Mouse (Mus musculus): ENCODE measurements around the gene Tspan11.

Gene Tspan11

DNA sequence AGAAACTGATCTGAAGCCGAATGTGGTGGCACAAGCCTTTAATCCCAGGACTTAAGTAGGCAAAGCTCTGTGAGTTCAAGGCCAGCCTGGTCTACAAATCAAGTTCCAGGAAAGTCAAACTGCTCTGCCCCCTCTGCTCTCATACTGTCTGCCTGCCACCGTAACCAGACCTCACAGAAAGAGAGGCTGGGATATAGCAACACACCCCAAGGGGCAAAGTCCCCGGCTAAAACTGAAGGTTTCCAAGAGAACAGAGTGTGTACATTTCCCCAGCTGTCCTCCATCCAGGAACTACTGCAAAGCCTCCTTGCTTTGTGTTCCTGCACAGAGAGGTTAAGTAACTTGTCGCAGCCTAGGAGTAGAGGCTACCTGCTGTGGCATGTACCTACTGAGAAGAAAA lies 24.3 kb downstream of the Tspan11 start:
- ChIA-PET POLR2A (no interaction called here), CTCF (interaction anchor here in 3 of 4 experiments (0.6 to 1.3 kb wide), 3 partner anchors 9 to 241 kb away, joined by 3 to 4 read pairs (median 3); no protein-coding TSS in a partner anchor)

DNA sequence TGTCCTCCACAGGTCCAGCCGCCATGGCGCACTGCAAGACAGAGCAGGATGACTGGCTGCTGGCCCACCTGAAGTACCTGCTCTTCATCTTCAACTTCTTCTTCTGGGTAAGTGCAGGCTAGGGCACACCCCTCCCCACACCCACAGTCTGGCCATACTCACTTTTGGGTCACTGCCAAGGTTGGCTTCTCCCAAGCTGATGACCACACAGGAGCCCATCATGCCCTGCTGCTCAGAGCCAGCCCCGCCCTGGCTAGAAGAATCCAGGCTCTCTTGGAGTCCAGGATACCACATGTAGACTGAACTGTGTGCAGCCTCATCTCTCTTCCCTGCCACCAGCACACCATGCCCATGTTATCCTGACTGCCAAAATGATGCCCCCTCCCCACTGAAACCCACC lies 25.5 kb downstream of the Tspan11 start:
- ChIA-PET CTCF (interaction anchor here in 1 of 4 experiments (1.2 kb wide), 1 partner anchor 8 kb away, joined by 3 read pairs; no protein-coding TSS in a partner anchor), POLR2A (no interaction called here)

- POLR2A ChIA-PET, result interaction anchor here in 1 of 4 experiments (0.7 kb wide), 1 partner anchor 157 kb away, joined by 3 read pairs; no protein-coding TSS in a partner anchor
- CTCF ChIA-PET, result interaction anchor here in 1 of 4 experiments (1.3 kb wide), 1 partner anchor 375 kb away, joined by 3 read pairs; no protein-coding TSS in a partner anchor
Observed at GRCm38 (mm10) chr6:127916993-127917392, 29.6 kb downstream of the Tspan11 start.

DNA sequence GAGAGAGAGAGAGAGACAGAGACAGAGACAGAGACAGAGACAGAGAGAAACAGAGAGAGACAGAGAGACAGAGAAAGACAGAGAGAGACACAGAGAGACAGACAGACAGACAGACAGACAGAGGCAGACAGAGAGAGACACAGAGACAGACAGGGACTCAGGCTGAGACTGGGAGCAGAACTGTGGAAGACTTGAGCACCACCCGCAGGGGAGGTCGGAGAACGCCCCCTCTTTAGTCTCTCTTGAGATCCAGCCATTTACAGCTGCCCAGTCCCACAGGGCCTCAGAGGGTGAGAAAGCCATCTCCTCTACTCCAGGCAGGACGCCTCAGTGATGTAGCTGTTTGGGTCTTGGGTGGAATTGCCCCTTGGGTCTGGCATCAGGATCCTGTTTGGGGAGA lies 30.3 kb downstream of the Tspan11 start:
- CTCF ChIA-PET, result interaction anchor here in 2 of 4 experiments (0.7 to 1.3 kb wide), 3 partner anchors 211 to 393 kb away, joined by 3 to 4 read pairs (median 4); no protein-coding TSS in a partner anchor
- POLR2A ChIA-PET, result no interaction called here

DNA sequence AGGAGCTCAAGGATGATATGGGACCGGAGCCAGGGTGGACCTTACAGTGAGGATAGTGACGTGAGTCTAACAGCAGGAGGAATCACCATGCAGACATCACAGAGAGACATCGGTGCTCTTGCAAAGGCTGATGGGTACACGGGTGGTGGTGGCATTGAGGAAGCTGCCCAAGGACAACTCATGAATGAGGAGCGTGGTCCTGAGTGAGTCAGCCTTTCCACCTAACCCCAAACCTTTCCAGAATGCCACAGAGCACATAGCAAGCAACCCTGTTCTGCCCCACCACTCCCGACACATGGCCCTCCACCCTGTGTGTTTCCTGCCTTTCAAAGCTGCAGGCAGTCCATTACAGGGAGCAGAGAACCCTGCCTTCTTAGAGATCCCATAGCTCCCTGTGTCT lies 32.1 kb downstream of the Tspan11 start:
- POLR2A ChIA-PET, result interaction anchor here in 1 of 4 experiments (0.6 kb wide), 1 partner anchor 216 kb away, joined by 4 read pairs; no protein-coding TSS in a partner anchor
- CTCF ChIA-PET, result interaction anchor here (0.6 to 1.4 kb wide), 9 partner anchors 17 to 788 kb away, joined by 3 to 5 read pairs (median 4); no protein-coding TSS in a partner anchor

- ChIA-PET CTCF (interaction anchor here (0.6 to 1.4 kb wide), 27 partner anchors 8 to 504 kb away, joined by 3 to 7 read pairs (median 3); partner anchors contain the start of gene Tspan11 (in 1 of the 4)), POLR2A (interaction anchor here in 1 of 4 experiments (0.6 kb wide), 1 partner anchor 78 kb away, joined by 3 read pairs; no protein-coding TSS in a partner anchor)
Observed at GRCm38 (mm10) chr6:127920652-127921051, 33.3 kb downstream of the Tspan11 start.

DNA sequence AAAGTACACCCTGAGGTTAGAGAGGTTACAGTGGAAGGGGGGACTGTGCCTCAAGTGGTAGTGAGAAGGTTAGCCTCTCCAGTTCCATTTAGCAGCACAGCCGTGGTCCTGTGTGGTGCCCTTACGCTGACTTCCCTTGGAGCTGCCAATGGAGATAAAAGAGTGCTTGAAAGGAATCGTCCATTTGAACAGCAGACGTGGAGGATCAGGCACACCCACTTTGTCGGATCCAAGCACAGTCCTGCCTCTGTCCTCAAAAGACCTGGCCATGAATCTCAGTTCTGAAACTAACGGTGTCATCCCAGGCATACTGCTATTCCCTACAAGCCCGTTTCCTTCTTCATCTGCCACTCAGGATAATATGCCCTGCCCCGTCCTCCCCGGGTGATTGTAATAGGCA lies 34.6 kb downstream of the Tspan11 start:
- POLR2A ChIA-PET, result interaction anchor here in 1 of 4 experiments (0.5 kb wide), 1 partner anchor 9 kb away, joined by 3 read pairs; no protein-coding TSS in a partner anchor

DNA sequence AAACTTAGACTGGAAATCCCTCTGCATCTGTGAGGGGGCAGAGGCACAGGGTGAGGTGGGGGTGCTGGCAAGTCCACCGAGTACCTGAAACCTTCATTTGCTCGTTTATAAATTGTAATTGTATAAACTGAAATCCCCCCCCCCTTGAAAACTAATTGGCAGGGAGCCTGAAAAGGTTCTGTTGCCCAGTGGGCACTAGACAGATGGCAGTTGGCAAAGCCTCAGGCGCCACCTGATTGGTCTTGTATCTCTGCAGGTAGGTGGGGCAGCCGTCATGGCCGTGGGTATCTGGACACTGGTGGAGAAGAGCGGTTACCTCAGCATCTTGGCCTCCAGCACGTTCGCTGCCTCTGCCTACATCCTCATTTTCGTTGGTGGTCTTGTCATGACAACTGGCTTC lies 35.9 kb downstream of the Tspan11 start:
- CTCF ChIA-PET, result no interaction called here
- POLR2A ChIA-PET, result interaction anchor here in 1 of 4 experiments (0.7 kb wide), 1 partner anchor 79 kb away, joined by 4 read pairs; no protein-coding TSS in a partner anchor

More for the DNA sequence above, 34.6 kb downstream of the Tspan11 start:
- CTCF ChIA-PET, result interaction anchor here in 1 of 4 experiments (0.6 to 1.1 kb wide), 4 partner anchors 28 to 380 kb away, joined by 3 to 4 read pairs (median 3); no protein-coding TSS in a partner anchor

GRCm38 (mm10) chr6:127924750-127925149 lies 37.4 kb downstream of the Tspan11 start:
- CTCF ChIA-PET, result interaction anchor here in 2 of 4 experiments (0.6 kb wide), 2 partner anchors 372 to 488 kb away, joined by 3 to 8 read pairs; no protein-coding TSS in a partner anchor
- POLR2A ChIA-PET, result no interaction called here

GRCm38 (mm10) chr6:127925915-127926314 lies 38.5 kb downstream of the Tspan11 start:
- CTCF ChIA-PET, result interaction anchor here in 1 of 4 experiments (0.6 kb wide), 1 partner anchor 21 kb away, joined by 3 read pairs; no protein-coding TSS in a partner anchor
- POLR2A ChIA-PET, result no interaction called here

- ChIA-PET POLR2A (interaction anchor here in 1 of 4 experiments (0.6 kb wide), 1 partner anchor 310 kb away, joined by 3 read pairs; no protein-coding TSS in a partner anchor), CTCF (interaction anchor here in 1 of 4 experiments (0.7 kb wide), 1 partner anchor 388 kb away, joined by 3 read pairs; no protein-coding TSS in a partner anchor)
Observed at GRCm38 (mm10) chr6:127928682-127929081, 41.3 kb downstream of the Tspan11 start.

DNA sequence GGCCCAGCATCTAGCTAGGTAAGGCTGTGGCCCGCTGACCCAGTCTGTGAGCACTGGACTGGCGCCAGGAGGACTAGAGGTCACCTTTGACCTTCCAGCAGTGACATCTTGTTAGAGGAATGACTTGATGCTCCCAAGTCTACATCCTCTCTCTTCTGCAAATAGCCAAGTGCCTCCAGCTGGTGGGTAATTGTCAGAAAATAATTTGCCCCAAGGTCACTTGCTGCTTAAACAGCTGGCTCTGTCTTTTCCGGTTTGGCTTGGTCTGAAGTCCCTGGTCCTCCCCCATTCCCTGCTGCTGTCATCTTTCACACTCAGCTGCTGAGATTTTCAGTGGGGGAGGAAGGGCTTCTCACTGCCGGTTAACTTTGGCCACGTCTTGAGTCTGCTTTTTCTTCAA lies 45.3 kb downstream of the Tspan11 start:
- CTCF ChIA-PET, result interaction anchor here in 2 of 4 experiments (0.6 kb wide), 4 partner anchors 75 to 411 kb away, joined by 3 to 6 read pairs (median 4); no protein-coding TSS in a partner anchor

GRCm38 (mm10) chr6:127933841-127934240 lies 46.5 kb downstream of the Tspan11 start:
- POLR2A ChIA-PET, result no interaction called here
- CTCF ChIA-PET, result no interaction called here

More for the DNA sequence above, 45.3 kb downstream of the Tspan11 start:
- POLR2A ChIA-PET, result interaction anchor here in 3 of 4 experiments (0.5 to 0.7 kb wide), 3 partner anchors 27 to 221 kb away, joined by 3 to 4 read pairs (median 3); no protein-coding TSS in a partner anchor

DNA sequence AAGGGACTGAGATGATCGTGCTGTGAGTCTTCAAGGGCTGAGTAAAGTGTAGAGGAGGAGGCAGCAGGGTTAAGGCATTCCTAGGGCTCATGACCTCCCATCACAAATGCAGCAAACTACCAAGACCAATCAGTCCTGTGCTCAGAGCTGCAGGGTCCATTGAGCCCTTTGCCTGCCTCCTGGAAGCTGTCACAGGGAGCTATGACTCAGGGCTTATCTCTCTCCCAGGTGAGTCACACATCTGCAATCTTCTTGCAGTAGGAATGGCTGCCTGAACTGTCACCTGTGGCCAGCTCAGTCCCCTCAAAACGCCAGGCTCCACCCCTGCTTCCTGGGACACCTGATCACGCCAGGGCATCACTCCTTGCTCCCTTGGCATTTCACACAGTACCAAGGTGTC lies 47.7 kb downstream of the Tspan11 start:
- CTCF ChIA-PET, result interaction anchor here in 1 of 4 experiments (0.6 kb wide), 1 partner anchor 180 kb away, joined by 4 read pairs; no protein-coding TSS in a partner anchor

GRCm38 (mm10) chr6:127942421-127942820 lies 55.0 kb downstream of the Tspan11 start:
- CTCF ChIA-PET, result interaction anchor here in 1 of 4 experiments (0.6 kb wide), 1 partner anchor 381 kb away, joined by 3 read pairs; the partner anchor contains the start of gene Cracr2a
- POLR2A ChIA-PET, result no interaction called here

More for the DNA sequence above, 47.7 kb downstream of the Tspan11 start:
- POLR2A ChIA-PET, result interaction anchor here in 2 of 4 experiments (0.6 kb wide), 3 partner anchors 19 to 342 kb away, joined by 3 to 8 read pairs (median 4); no protein-coding TSS in a partner anchor

DNA sequence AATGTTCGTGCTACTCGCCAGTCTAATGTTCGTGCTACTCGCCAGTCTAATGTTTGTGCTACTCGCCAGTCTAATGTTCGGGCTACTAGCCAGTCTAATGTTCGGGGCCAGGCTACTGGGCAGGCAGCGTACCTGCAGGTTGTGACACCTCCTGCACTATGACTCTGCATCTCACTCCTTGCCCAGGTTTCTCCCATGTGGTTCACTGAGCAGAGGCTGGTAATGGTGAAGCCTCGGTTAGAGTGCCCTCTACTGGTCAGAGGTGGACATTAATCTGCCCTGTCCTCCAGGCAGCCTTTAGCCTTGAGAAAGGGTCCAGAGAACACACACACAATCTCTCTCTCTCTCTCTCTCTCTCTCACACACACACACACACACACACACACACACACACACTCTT lies 58.3 kb downstream of the Tspan11 start:
- ChIA-PET CTCF (interaction anchor here in 3 of 4 experiments (0.6 to 1.1 kb wide), 5 partner anchors 20 to 363 kb away, joined by 3 to 4 read pairs (median 3); no protein-coding TSS in a partner anchor), POLR2A (interaction anchor here in 1 of 4 experiments (0.6 kb wide), 1 partner anchor 215 kb away, joined by 3 read pairs; no protein-coding TSS in a partner anchor)

DNA sequence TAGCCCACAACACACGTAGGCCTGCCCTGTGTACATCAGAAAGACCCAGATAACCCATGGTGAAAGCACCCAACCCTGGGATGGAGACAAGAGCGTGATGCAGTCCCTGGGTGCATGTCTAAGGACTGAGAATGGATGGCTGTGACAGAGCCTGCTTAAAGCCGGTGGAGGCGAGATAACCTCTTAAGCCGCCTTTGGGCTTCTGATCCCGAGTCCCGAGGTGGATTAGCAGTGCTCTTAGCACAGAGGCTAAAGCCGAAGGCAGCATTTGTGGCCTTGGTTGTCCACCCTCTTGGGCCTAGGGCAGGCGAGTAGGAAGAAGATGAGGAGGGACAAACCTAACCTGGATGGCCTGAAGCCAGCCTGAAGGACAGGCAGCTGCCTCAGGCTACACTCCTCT lies 61.3 kb downstream of the Tspan11 start:
- POLR2A ChIA-PET, result no interaction called here
- CTCF ChIA-PET, result interaction anchor here in 3 of 4 experiments (0.6 to 1.1 kb wide), 3 partner anchors 10 to 1449 kb away, joined by 3 read pairs; no protein-coding TSS in a partner anchor

- POLR2A ChIA-PET, result no interaction called here
- CTCF ChIA-PET, result interaction anchor here in 2 of 4 experiments (0.9 to 1.1 kb wide), 3 partner anchors 9 to 22 kb away, joined by 3 to 4 read pairs (median 3); no protein-coding TSS in a partner anchor
Observed at GRCm38 (mm10) chr6:127949885-127950284, 62.5 kb downstream of the Tspan11 start.

GRCm38 (mm10) chr6:127953071-127953470 lies 65.7 kb downstream of the Tspan11 start:
- POLR2A ChIA-PET, result interaction anchor here in 2 of 4 experiments (0.6 to 1.3 kb wide), 4 partner anchors 181 to 513 kb away, joined by 3 to 4 read pairs (median 3); no protein-coding TSS in a partner anchor
- CTCF ChIA-PET, result no interaction called here
